Mouse (Mus musculus): ENCODE measurements at regions not wholly inside any gene's neighbourhood (a gene's known extent, or its start where the extent isn't known, plus 50 kb on each side); places are given as distances from the start of the nearest gene placed in this dataset.

- no peak for DNase-seq (ENCODE audit: low read depth, low spot score)
Observed at GRCm38 (mm10) chr1:51647955-51648354, 169.7 kb upstream of the Nabp1 start.

- peak; percentile 65 for DNase-seq (ENCODE audit: low read depth, low spot score)
Observed at GRCm38 (mm10) chr1:51644399-51644798, 166.2 kb upstream of the Nabp1 start.

GRCm38 (mm10) chr1:51643640-51644039 lies 165.4 kb upstream of the Nabp1 start:
- DNase-seq (ENCODE audit: low read depth, low spot score) = no peak

- no peak for DNase-seq (ENCODE audit: low read depth, low spot score)
Observed at GRCm38 (mm10) chr1:51638519-51639302, 160.5 kb upstream of the Nabp1 start.

GRCm38 (mm10) chr1:51635881-51636515 lies 157.8 kb upstream of the Nabp1 start:
- DNase-seq (ENCODE audit: low read depth, low spot score) = no peak

GRCm38 (mm10) chr1:51633795-51634194 lies 155.6 kb upstream of the Nabp1 start:
- no peak for DNase-seq (ENCODE audit: low read depth, low spot score)

GRCm38 (mm10) chr1:51632851-51633250 lies 154.6 kb upstream of the Nabp1 start:
- DNase-seq (ENCODE audit: low read depth, low spot score) = no peak

- no peak for DNase-seq (ENCODE audit: low read depth, low spot score)
Observed at GRCm38 (mm10) chr1:51629848-51630247, 151.6 kb upstream of the Nabp1 start.

- no peak for DNase-seq (ENCODE audit: low read depth, low spot score)
Observed at GRCm38 (mm10) chr1:51628137-51628793, 150.0 kb upstream of the Nabp1 start.

GRCm38 (mm10) chr1:51626303-51626702 lies 148.1 kb upstream of the Nabp1 start:
- peak; percentile 20 for DNase-seq (ENCODE audit: low read depth, low spot score)

- no peak for DNase-seq (ENCODE audit: low read depth, low spot score)
Observed at GRCm38 (mm10) chr1:51625079-51625478, 146.9 kb upstream of the Nabp1 start.

GRCm38 (mm10) chr1:51624551-51624950 lies 146.3 kb upstream of the Nabp1 start:
- DNase-seq (ENCODE audit: low read depth, low spot score) = peak; percentile 32

GRCm38 (mm10) chr1:51622986-51623385 lies 144.8 kb upstream of the Nabp1 start:
- DNase-seq (ENCODE audit: low read depth, low spot score) = no peak

GRCm38 (mm10) chr1:51622181-51622862 lies 144.1 kb upstream of the Nabp1 start:
- DNase-seq (ENCODE audit: low read depth, low spot score) = no peak

GRCm38 (mm10) chr1:51621062-51621461 lies 142.8 kb upstream of the Nabp1 start:
- no peak for DNase-seq (ENCODE audit: low read depth, low spot score)

- DNase-seq (ENCODE audit: low read depth, low spot score) = no peak
Observed at GRCm38 (mm10) chr1:51617502-51618251, 139.5 kb upstream of the Nabp1 start.

- DNase-seq (ENCODE audit: low read depth, low spot score) = no peak
Observed at GRCm38 (mm10) chr1:51616091-51616490, 137.9 kb upstream of the Nabp1 start.

GRCm38 (mm10) chr1:51615523-51615922 lies 137.3 kb upstream of the Nabp1 start:
- peak; percentile 58 for DNase-seq (ENCODE audit: low read depth, low spot score)

- no peak for DNase-seq (ENCODE audit: low read depth, low spot score)
Observed at GRCm38 (mm10) chr1:51614700-51615099, 136.5 kb upstream of the Nabp1 start.

GRCm38 (mm10) chr1:51609295-51609694 lies 131.1 kb upstream of the Nabp1 start:
- no peak for DNase-seq (ENCODE audit: low read depth, low spot score)

GRCm38 (mm10) chr1:51607437-51607855 lies 129.2 kb upstream of the Nabp1 start:
- DNase-seq (ENCODE audit: low read depth, low spot score) = no peak
